Mouse (Mus musculus): ENCODE measurements around the gene Ston2. TPM values are rescaled to one million over a fixed set of nuclear protein-coding genes. Genes with fewer than 3 reads are reported as not detected.

Gene Ston2
- polyA plus RNA-seq, 1 experiment, result 12.3 TPM

GRCm38 (mm10) chr12:91807761-91808160 lies 19.6 kb upstream of the Ston2 start:
- TF ChIP-seq MYOG (IDR thresholded peaks at IDR 0.05; ENCODE audit: control insufficient read depth in 1 of 3, insufficient read depth in 1 of 3, insufficient read length in 2 of 3, low read depth in 2 of 3) (no peak), REST (IDR thresholded peaks at IDR 0.05; ENCODE audit: insufficient read depth, insufficient read length) (no peak), CEBPB (IDR thresholded peaks at IDR 0.05; ENCODE audit: insufficient read depth, poor library complexity, severe bottlenecking) (no peak), USF1 (IDR thresholded peaks at IDR 0.05; ENCODE audit: low read depth) (no peak), TCF3 (IDR thresholded peaks at IDR 0.05; ENCODE audit: insufficient read length, low read depth) (no peak), SRF (IDR thresholded peaks at IDR 0.05; ENCODE audit: control insufficient read depth, insufficient read length, low read depth) (no peak)
- no peaks in the 10 kb centered on the region for H3K79me2 ChIP-seq (ENCODE audit: control insufficient read depth, insufficient read depth)
- no peak overlapping the region for H3K4me2 ChIP-seq (ENCODE audit: low read depth)

GRCm38 (mm10) chr12:91807095-91807494 lies 18.9 kb upstream of the Ston2 start:
- Histone ChIP-seq H3K27me3 (ENCODE audit: control insufficient read depth, insufficient read depth, insufficient read length) (no peaks in the 10 kb centered on the region), H3K4me3 (no peak overlapping the region), H3K36me3 (ENCODE audit: control insufficient read depth, insufficient read depth) (peaks cover 28% of the 10 kb centered on the region), H3K79me2 (ENCODE audit: control insufficient read depth, insufficient read depth) (no peaks in the 10 kb centered on the region), H3ac (ENCODE audit: control insufficient read depth, insufficient read length) (no peak overlapping the region), H3K4me2 (ENCODE audit: low read depth) (no peak overlapping the region)
- TF ChIP-seq E2F4 (IDR thresholded peaks at IDR 0.05; ENCODE audit: insufficient read depth) (no peak), TCF12 (IDR thresholded peaks at IDR 0.05; ENCODE audit: insufficient read depth, poor library complexity, severe bottlenecking) (no peak), REST (IDR thresholded peaks at IDR 0.05; ENCODE audit: insufficient read depth, insufficient read length) (no peak), POLR2A (IDR thresholded peaks at IDR 0.05; ENCODE audit: insufficient read length, low read depth) (no peak), SRF (IDR thresholded peaks at IDR 0.05; ENCODE audit: control insufficient read depth, insufficient read length, low read depth) (no peak)

More at GRCm38 (mm10) chr12:91807761-91808160, 19.6 kb upstream of the Ston2 start:
- H3K36me3 ChIP-seq (ENCODE audit: control insufficient read depth, insufficient read depth), result peaks cover 33% of the 10 kb centered on the region
- no peak overlapping the region for H3ac ChIP-seq (ENCODE audit: control insufficient read depth, insufficient read length)
- H3K4me3 ChIP-seq, result no peak overlapping the region
- no peaks in the 10 kb centered on the region for H3K27me3 ChIP-seq (ENCODE audit: control insufficient read depth, insufficient read depth, insufficient read length)

GRCm38 (mm10) chr12:91804262-91804661 lies 16.1 kb upstream of the Ston2 start:
- no peaks in the 10 kb centered on the region for H3K27me3 ChIP-seq (ENCODE audit: control insufficient read depth, insufficient read depth, insufficient read length)
- H3K4me2 ChIP-seq (ENCODE audit: low read depth), result no peak overlapping the region
- no peaks in the 10 kb centered on the region for H3K79me2 ChIP-seq (ENCODE audit: control insufficient read depth, insufficient read depth)
- no peak overlapping the region for H3ac ChIP-seq (ENCODE audit: control insufficient read depth, insufficient read length)
- H3K4me3 ChIP-seq, result no peak overlapping the region
- no peak for TF ChIP-seq MAX (IDR thresholded peaks at IDR 0.05; ENCODE audit: low read depth)
- no peak for TF ChIP-seq POLR2A (IDR thresholded peaks at IDR 0.05; ENCODE audit: insufficient read length, low read depth)
- TF ChIP-seq SRF (IDR thresholded peaks at IDR 0.05; ENCODE audit: control insufficient read depth, insufficient read length, low read depth), result no peak
- TF ChIP-seq REST (IDR thresholded peaks at IDR 0.05; ENCODE audit: insufficient read depth, insufficient read length), result no peak
- peaks cover 8% of the 10 kb centered on the region for H3K36me3 ChIP-seq (ENCODE audit: control insufficient read depth, insufficient read depth)

DNA sequence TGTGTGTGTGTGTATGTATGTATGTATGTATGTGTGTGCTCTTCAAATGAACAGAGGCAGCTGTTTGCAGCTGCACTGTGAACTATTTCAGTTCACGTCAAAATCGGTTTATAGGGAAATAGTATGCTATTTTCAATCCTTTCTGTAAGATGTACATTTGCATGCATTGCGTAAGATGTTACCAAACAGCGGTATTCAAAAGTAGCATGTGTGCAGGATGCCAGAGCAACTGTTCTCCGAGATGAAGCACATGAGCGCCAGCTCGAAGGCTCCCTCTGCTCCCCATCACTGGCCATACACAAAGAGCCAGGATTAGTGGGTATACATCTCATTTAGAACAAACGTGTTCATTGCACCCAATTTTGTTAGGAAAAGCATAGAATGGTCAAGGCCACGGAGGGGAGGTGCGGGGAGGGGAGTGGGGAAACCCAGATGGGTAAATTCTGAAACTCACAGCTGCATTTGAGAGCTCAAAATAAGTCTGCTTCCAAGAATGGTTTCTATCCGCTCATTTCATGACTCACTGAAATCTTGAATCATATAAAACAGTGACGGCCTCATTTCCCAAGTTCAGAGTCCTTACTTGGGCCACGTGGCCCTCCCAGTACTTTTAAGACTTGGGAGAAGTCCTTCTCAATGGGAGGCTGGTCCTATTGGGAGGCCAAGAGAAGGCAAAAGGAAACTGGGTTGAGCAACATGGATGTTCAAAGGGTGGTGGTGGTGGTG lies 15.2 kb upstream of the Ston2 start:
- no peak overlapping the region for H3ac ChIP-seq (ENCODE audit: control insufficient read depth, insufficient read length)
- H3K4me3 ChIP-seq, result no peak overlapping the region
- no peak overlapping the region for H3K4me2 ChIP-seq (ENCODE audit: low read depth)
- no peaks in the 10 kb centered on the region for H3K79me2 ChIP-seq (ENCODE audit: control insufficient read depth, insufficient read depth)
- H3K27me3 ChIP-seq (ENCODE audit: control insufficient read depth, insufficient read depth, insufficient read length), result no peaks in the 10 kb centered on the region
- H3K36me3 ChIP-seq (ENCODE audit: control insufficient read depth, insufficient read depth), result no peaks in the 10 kb centered on the region
- TF ChIP-seq MYOG (IDR thresholded peaks at IDR 0.05; ENCODE audit: control insufficient read depth in 1 of 3, insufficient read depth in 1 of 3, insufficient read length in 2 of 3, low read depth in 2 of 3), result no peak
- no peak for TF ChIP-seq REST (IDR thresholded peaks at IDR 0.05; ENCODE audit: insufficient read depth, insufficient read length)
- TF ChIP-seq MAX (IDR thresholded peaks at IDR 0.05; ENCODE audit: low read depth), result no peak
- peak; percentile 15 for TF ChIP-seq USF1 (IDR thresholded peaks at IDR 0.05; ENCODE audit: low read depth)
- TF ChIP-seq CEBPB (IDR thresholded peaks at IDR 0.05; ENCODE audit: insufficient read depth, poor library complexity, severe bottlenecking), result no peak
- TF ChIP-seq TCF12 (IDR thresholded peaks at IDR 0.05; ENCODE audit: insufficient read depth, poor library complexity, severe bottlenecking), result no peak
- TF ChIP-seq SRF (IDR thresholded peaks at IDR 0.05; ENCODE audit: control insufficient read depth, insufficient read length, low read depth), result no peak
- TF ChIP-seq TCF3 (IDR thresholded peaks at IDR 0.05; ENCODE audit: insufficient read length, low read depth), result no peak
- TF ChIP-seq POLR2AphosphoS2 (IDR thresholded peaks at IDR 0.05; ENCODE audit: insufficient read length, low read depth), result no peak

DNA sequence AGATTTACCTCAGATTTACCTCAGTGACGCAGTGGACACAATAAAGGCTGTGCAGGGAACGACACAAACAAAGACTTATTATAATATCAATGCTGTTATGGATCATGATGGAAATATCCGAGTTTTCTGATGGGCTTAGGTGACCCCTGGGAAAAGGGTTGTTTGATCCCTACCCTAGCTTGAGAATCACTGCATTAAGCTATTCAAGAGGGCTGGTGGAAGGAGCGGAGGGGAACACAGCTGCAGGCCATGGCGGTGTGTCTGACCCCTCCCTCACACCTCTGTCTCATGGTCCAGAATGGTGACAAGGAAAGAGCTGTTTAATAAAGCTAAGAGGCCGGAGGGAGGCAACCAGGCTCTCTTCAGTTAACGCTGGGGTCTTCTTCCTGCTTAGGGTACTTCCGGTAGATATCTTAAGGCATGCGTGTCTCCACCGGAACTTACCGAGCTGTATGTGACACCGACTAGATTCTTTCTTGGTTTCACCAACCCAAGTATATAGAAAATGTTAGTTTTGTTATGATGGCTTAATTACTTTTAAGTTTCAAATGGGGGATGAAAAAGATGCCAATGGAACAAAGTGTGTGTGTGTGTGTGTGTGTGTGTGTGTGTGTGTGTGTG lies 14.5 kb upstream of the Ston2 start:
- H3K4me3 ChIP-seq, result no peak overlapping the region
- H3K79me2 ChIP-seq (ENCODE audit: control insufficient read depth, insufficient read depth), result no peaks in the 10 kb centered on the region
- no peaks in the 10 kb centered on the region for H3K36me3 ChIP-seq (ENCODE audit: control insufficient read depth, insufficient read depth)
- no peak overlapping the region for H3K4me2 ChIP-seq (ENCODE audit: low read depth)
- no peak overlapping the region for H3ac ChIP-seq (ENCODE audit: control insufficient read depth, insufficient read length)
- TF ChIP-seq USF1 (IDR thresholded peaks at IDR 0.05; ENCODE audit: low read depth) (no peak), TCF3 (IDR thresholded peaks at IDR 0.05; ENCODE audit: insufficient read length, low read depth) (no peak), MYOD1 (IDR thresholded peaks at IDR 0.05; ENCODE audit: control insufficient read depth in 1 of 3, insufficient read length in 2 of 3, low read depth in 2 of 3) (no peak), CEBPB (IDR thresholded peaks at IDR 0.05; ENCODE audit: insufficient read depth, poor library complexity, severe bottlenecking) (no peak), E2F4 (IDR thresholded peaks at IDR 0.05; ENCODE audit: insufficient read depth) (no peak), POLR2AphosphoS2 (IDR thresholded peaks at IDR 0.05; ENCODE audit: insufficient read length, low read depth) (no peak)
- no peaks in the 10 kb centered on the region for H3K27me3 ChIP-seq (ENCODE audit: control insufficient read depth, insufficient read depth, insufficient read length)
